Mouse (Mus musculus) bone marrow, adult 2 months (tissue): Measurements from ENCODE around the gene Hivep3. TPM values are rescaled to one million over a fixed set of nuclear protein-coding genes. Genes with fewer than 3 reads are reported as not detected.

Source experiments
- H3K27ac ChIP-seq: fragments of 200-500 bp; 2 replicates; pipeline ENCODE4 v1.5.1; 2012; ENCODE audit warnings: low read depth, mild to moderate bottlenecking, control low read depth, inconsistent platforms, low read length; ENCODE audit not compliant: control insufficient read depth, poor library complexity, insufficient read depth
- H3K4me1 ChIP-seq: fragments of 200-500 bp; 2 replicates; pipeline ENCODE4 v1.6.1; 2011; ENCODE audit warnings: low read length; ENCODE audit not compliant: control insufficient read depth, insufficient read depth
- H3K4me3 ChIP-seq: fragments of 200-500 bp; replicated peaks from 2 replicates; pipeline ENCODE3; 2011; ENCODE audit warnings: mild to moderate bottlenecking, low read depth, low read length, control low read depth; ENCODE audit not compliant: control insufficient read depth
- CTCF ChIP-seq: fragments of 200-500 bp; IDR thresholded peaks from 2 replicates; pipeline ENCODE4 v1.5.1; 2011; ENCODE audit warnings: low read length, control low read depth; ENCODE audit not compliant: control insufficient read depth, insufficient read depth
- POLR2A ChIP-seq: fragments of 200-500 bp; IDR thresholded peaks from 2 replicates; pipeline ENCODE4 v1.6.1; 2011; ENCODE audit warnings: low read depth, mild to moderate bottlenecking, control low read depth, low read length, borderline replicate concordance; ENCODE audit not compliant: control insufficient read depth
- WGBS: fragments of 180-500 bp; shearing (Covaris S2); methylation state at CpG from one replicate; pipeline ENCODE4 v1.1.7; 2018; 5-methylcytosine and 5-hydroxymethylcytosine counted together
- polyA plus RNA-seq: library from polyadenylated mRNA; stranded (reverse); fragments of >200 nt; gene quantifications from 2 replicates; pipeline ENCODE4 v1.2.4, GENCODE M21; 2011; ENCODE audit warnings: low replicate concordance; ENCODE audit not compliant: missing spikeins, insufficient read depth, insufficient read length

Gene Hivep3
- polyA plus RNA-seq, 1 experiment: 7.3 TPM

DNA sequence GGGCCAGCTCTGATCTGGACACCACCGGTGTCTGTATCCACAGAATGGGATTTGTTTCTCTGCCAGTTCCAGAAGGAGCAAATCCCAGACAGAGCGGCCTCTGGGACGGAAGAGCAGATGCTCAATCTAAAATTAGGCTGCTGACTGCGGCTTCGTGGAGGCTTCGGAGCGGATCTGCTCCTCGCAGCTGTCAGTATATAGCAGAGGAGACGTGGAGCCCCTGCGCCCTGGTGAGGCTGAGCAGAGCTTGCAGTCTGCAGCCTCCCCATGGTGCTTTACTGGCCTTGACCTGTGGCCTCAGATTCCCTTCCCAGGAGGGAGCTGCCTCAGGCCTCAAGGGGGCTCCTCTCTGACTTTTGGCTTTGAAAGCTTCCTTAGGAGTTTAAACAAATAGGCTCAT lies 290.5 kb downstream of the Hivep3 start:
- WGBS: 78% methylated on average over 10 of the region's 10 CpGs
- Histone ChIP-seq H3K27ac (no peak overlapping the region), H3K4me1 (no peaks in the 10 kb centered on the region), H3K4me3 (no peak overlapping the region)
- no peak for TF ChIP-seq CTCF
- no peak for TF ChIP-seq POLR2A

DNA sequence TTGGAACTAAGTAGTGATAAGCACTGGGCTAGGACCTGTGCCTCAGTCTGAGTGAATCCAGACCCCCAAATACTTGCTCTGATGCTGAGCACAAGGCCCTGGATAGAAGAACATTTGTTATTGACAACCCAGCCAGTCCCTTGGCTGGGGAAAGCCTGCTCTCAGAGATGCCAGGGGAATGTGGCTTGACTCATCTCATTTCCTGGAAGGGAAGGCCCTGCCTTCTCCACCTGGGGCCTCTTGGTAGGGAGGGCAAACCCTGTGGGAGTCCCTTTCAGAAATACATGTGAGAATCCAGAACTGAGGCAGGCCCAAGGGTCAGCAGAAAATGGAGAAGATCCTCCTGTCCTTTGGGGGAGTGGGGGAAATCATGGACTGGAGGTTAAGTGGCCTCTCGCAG lies 294.1 kb downstream of the Hivep3 start:
- Histone ChIP-seq H3K27ac (no peak overlapping the region), H3K4me1 (no peaks in the 10 kb centered on the region), H3K4me3 (no peak overlapping the region)
- 91% methylated on average over 1 of the region's 1 CpGs for WGBS
- no peak for TF ChIP-seq CTCF
- TF ChIP-seq POLR2A: no peak

DNA sequence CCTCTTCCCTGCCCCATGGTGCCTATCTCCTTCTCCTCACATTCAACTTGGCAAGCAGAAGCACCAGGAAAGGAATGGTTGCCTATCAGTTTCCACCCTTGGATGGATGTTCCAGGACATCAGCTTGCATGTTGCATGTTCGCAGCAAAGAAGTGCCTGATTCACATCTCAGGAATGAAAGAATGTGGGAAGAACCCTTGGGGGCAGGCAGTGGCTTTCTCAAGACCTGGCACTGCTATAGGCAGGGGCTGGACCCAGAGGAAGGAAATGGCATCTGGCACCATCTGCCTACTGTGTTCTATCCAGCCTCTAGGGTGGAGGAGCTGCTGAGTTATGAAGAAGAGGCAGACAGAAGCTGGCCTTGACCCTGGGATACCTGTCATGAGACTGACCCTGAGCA lies 296.4 kb downstream of the Hivep3 start:
- 77% methylated on average over 1 of the region's 1 CpGs for WGBS
- H3K4me3 ChIP-seq: no peak overlapping the region
- TF ChIP-seq CTCF: no peak
- no peaks in the 10 kb centered on the region for H3K4me1 ChIP-seq
- H3K27ac ChIP-seq: no peak overlapping the region

- Histone ChIP-seq H3K27ac (peak overlapping the region; percentile 34; the same call in 1 of the 2 replicates), H3K4me1 (no peaks in the 10 kb centered on the region), H3K4me3 (peak overlapping the region; percentile 68)
- 14% methylated on average over 70 of the region's 70 CpGs for WGBS
- TF ChIP-seq CTCF (no peak), POLR2A (no peak; the same call in 1 of the 2 replicates)
Observed at GRCm38 (mm10) chr4:120032320-120032983, 298.9 kb downstream of the Hivep3 start.

GRCm38 (mm10) chr4:120032984-120033355 lies 299.4 kb downstream of the Hivep3 start:
- Histone ChIP-seq H3K4me3 (peak overlapping the region; percentile 68), H3K27ac (no peak overlapping the region; the same call in 1 of the 2 replicates), H3K4me1 (no peaks in the 10 kb centered on the region)
- under 1% methylated on average over 38 of the region's 38 CpGs for WGBS
- TF ChIP-seq POLR2A: no peak; the same call in 1 of the 2 replicates
- no peak for TF ChIP-seq CTCF

DNA sequence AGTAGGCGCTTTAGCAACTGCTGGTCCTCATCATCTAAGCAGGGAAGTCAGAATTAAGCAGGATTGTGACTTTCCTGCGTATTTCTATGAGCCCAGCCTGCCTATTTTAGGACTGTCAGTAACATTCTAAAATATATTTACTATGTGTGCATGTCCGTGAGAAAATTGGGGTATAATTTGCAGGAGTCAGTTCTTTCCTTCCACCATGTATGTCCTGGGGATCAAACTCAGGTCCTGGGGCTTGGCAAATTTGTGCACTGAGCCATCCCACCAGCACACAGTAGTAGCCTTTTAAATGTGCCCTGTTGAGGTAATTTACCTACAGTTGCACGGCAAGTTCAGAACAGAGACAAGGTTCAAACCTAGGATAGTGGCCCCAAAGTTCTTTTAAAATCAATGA lies 302.7 kb downstream of the Hivep3 start:
- no peaks in the 10 kb centered on the region; the same call in 1 of the 2 replicates for H3K4me1 ChIP-seq

DNA sequence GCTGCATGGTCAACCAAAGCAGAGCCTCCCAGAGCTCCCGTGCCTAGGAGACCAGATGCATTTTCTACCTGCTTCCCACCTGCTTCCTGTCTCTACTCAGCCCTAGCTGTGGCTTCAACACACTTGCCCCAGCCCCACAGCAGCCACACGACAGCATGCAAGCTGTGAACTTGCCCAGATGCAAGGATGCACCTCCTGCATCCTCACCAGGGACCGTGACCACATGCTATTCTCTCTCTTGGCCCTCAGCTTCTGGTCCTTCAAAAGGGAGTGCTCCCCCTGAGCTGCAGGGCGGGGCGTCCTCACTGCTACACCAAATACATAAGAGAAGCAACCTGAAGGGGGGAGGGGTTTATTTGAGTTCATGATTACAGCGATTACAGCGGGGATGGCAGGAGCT lies 303.4 kb downstream of the Hivep3 start:
- Histone ChIP-seq H3K27ac (no peak overlapping the region), H3K4me3 (no peak overlapping the region), H3K4me1 (no peaks in the 10 kb centered on the region; the same call in 1 of the 2 replicates)
- TF ChIP-seq CTCF (no peak), POLR2A (no peak)
- WGBS: 58% methylated on average over 7 of the region's 7 CpGs

More for the DNA sequence above, 302.7 kb downstream of the Hivep3 start:
- Histone ChIP-seq H3K4me3 (no peak overlapping the region), H3K27ac (no peak overlapping the region)
- TF ChIP-seq CTCF: no peak
- TF ChIP-seq POLR2A: no peak
- WGBS: 78% methylated on average over 4 of the region's 4 CpGs

DNA sequence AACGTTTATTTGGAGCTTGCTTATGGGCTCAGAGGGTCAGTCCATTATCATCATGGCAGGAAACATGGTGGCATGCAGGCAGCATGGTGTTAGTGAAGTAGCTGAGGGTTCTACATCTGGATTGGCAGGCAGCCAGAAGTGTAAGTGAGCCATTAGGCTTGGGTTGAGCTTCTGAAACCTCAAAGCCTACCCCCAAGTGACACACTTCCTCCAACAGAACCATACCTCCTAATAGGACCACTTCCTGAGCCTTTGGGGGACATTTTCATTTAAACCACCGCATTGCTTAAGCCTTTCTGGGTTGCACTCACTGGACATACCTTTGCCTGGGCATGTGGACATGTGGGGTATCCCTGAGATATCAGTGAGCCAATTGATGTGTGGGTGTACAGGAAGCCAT lies 307.9 kb downstream of the Hivep3 start:
- TF ChIP-seq POLR2A (no peak), CTCF (no peak)
- 34% methylated on average over 2 of the region's 2 CpGs for WGBS

GRCm38 (mm10) chr4:120042480-120042879 lies 308.9 kb downstream of the Hivep3 start:
- H3K27ac ChIP-seq: no peak overlapping the region
- no peaks in the 10 kb centered on the region; the same call in 1 of the 2 replicates for H3K4me1 ChIP-seq
- 86% methylated on average over 7 of the region's 7 CpGs for WGBS
- TF ChIP-seq CTCF (no peak), POLR2A (no peak)
- no peak overlapping the region for H3K4me3 ChIP-seq

More for the DNA sequence above, 307.9 kb downstream of the Hivep3 start:
- H3K4me1 ChIP-seq: no peaks in the 10 kb centered on the region; the same call in 1 of the 2 replicates
- no peak overlapping the region for H3K4me3 ChIP-seq
- H3K27ac ChIP-seq: no peak overlapping the region
